Mouse (Mus musculus) kidney, embryonic 15.5 days (tissue): Measurements from ENCODE around the gene Tubb2a. TPM values are rescaled to one million over a fixed set of nuclear protein-coding genes. Genes with fewer than 3 reads are reported as not detected.

Experiments
- ATAC-seq: fragments of 200-750 bp; cut with Nextera tagmentation; replicated peaks from 2 replicates; pipeline ENCODE4 v1.8.0; 2017; ENCODE audit warnings: moderate TSS enrichment; ENCODE audit not compliant: low FRiP score
- H3K27ac ChIP-seq: fragments of 300-500 bp; sonication (generic); 2 replicates; pipeline ENCODE4 v1.5.1; 2015; ENCODE audit warnings: mild to moderate bottlenecking, inconsistent platforms
- H3K27me3 ChIP-seq: fragments of 300-500 bp; sonication (generic); 2 replicates; pipeline ENCODE4 v1.6.1; 2015; ENCODE audit warnings: inconsistent platforms
- H3K36me3 ChIP-seq: fragments of 300-500 bp; sonication (generic); 2 replicates; pipeline ENCODE4 v1.6.1; 2015; ENCODE audit warnings: inconsistent platforms
- H3K4me1 ChIP-seq: fragments of 300-500 bp; sonication (generic); 2 replicates; pipeline ENCODE4 v1.6.1; 2015; ENCODE audit warnings: inconsistent platforms
- H3K4me2 ChIP-seq: fragments of 300-500 bp; sonication (generic); 2 replicates; pipeline ENCODE4 v1.6.1; 2015; ENCODE audit warnings: moderate library complexity, mild to moderate bottlenecking, inconsistent platforms
- H3K4me3 ChIP-seq: fragments of 300-500 bp; sonication (generic); replicated peaks from 2 replicates; pipeline ENCODE4 v1.5.1; 2015; ENCODE audit warnings: mild to moderate bottlenecking, inconsistent platforms
- H3K9ac ChIP-seq: fragments of 300-500 bp; sonication (generic); 2 replicates; pipeline ENCODE4 v1.6.1; 2015; ENCODE audit warnings: mild to moderate bottlenecking, inconsistent platforms
- H3K9me3 ChIP-seq: fragments of 300-500 bp; sonication (generic); replicated peaks from 2 replicates; pipeline ENCODE4 v1.6.1; 2016; ENCODE audit warnings: inconsistent platforms
- WGBS: fragments of 180-500 bp; shearing (Covaris S2); methylation state at CpG from one replicate; pipeline ENCODE4 v1.1.7; 2015; ENCODE audit warnings: mixed read lengths; 5-methylcytosine and 5-hydroxymethylcytosine counted together
- polyA plus RNA-seq: library from polyadenylated mRNA; unstranded; fragments of >200 nt; fragmentation: Nextera tagmentation; extraction: Ambion mirVana; gene quantifications from 2 replicates; pipeline ENCODE4 v1.2.1, GENCODE M21; 2015

Tubb2a gene
- 102 and 132 TPM in 2 replicates for polyA plus RNA-seq

GRCm38 (mm10) chr13:34077492-34078271 is at the start of gene Tubb2a:
Gene Tubb2a, minus strand, starts transcription at chr13:34078007.
- 1% methylated on average over 45 of the region's 45 CpGs for WGBS
- Histone ChIP-seq H3K27ac (no peak within 1 kb of the TSS), H3K9me3 (no peaks in the 10 kb centered on the region)

DNA sequence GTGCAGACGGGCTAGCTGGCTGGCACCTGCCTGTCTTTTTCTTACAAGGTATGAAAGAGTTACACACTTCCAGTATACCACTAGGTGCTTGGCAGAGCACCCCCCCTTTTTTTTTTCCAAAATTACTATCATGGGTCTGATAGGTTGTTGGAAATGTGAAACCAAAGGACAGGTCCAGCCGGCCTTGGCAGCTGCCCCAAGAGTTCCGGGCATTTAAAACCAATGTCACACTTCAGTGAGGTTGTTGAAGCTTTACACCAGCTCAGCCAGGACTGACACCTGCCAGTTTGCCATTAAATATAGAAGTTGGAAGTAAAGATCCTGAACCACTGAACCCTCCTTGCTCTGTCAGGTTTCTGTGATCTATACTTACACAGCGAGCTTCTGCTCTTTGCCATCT is 47.9 kb upstream of the Tubb2a start:
- 46% methylated on average over 4 of the region's 4 CpGs for WGBS
- Histone ChIP-seq H3K4me1 (peaks cover 31% of the 10 kb centered on the region), H3K9ac (no peak overlapping the region), H3K9me3 (no peaks in the 10 kb centered on the region), H3K36me3 (peaks cover 11% of the 10 kb centered on the region; the same call in 1 of the 2 replicates), H3K27ac (no peak overlapping the region; the same call in 1 of the 2 replicates), H3K4me3 (no peak overlapping the region), H3K27me3 (no peaks in the 10 kb centered on the region), H3K4me2 (0 out of 2 replicates have a peak overlapping the region, but pooled peaks have one; percentile 10)
- ATAC-seq: no peak

More at GRCm38 (mm10) chr13:34077492-34078271, at the start of gene Tubb2a:
- H3K36me3 ChIP-seq: peaks cover 11% of the 10 kb centered on the region
- H3K4me1 ChIP-seq: peaks cover 19% of the 10 kb centered on the region
- H3K4me2 ChIP-seq: peak within 1 kb of the TSS; percentile 97
- peak within 1 kb of the TSS; percentile 69 for H3K4me3 ChIP-seq
- peak within 1 kb of the TSS; percentile 79 for H3K9ac ChIP-seq
- 0 out of 2 replicates have a peak, but pooled peaks cover 5% of the 10 kb centered on the region for H3K27me3 ChIP-seq
- ATAC-seq: peak; percentile 93

DNA sequence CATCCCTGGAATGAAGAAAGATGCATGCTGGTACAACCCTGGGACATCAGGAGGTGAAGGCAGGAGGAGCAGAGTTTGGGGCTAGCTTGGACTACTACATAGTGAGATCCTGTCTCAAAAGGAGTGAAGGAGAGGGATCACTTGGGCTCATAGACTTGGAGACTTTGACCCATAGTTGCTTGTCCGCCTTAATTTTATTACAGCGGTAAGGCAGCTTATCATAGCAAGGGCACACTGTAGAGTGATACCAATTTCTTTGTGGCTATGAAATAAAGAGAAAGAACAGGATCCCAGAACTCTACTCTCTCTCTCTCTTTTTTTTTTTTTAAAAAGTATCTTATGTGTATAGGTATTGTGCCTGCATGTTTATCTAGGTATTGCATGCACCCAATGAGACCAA is 42.7 kb upstream of the Tubb2a start:
- no peaks in the 10 kb centered on the region for H3K9me3 ChIP-seq
- H3K9ac ChIP-seq: no peak overlapping the region
- H3K27me3 ChIP-seq: no peaks in the 10 kb centered on the region
- H3K4me2 ChIP-seq: no peak overlapping the region
- H3K4me3 ChIP-seq: no peak overlapping the region
- peaks cover 11% of the 10 kb centered on the region for H3K4me1 ChIP-seq
- ATAC-seq: no peak
- H3K36me3 ChIP-seq: peaks cover 11% of the 10 kb centered on the region; the same call in 1 of the 2 replicates
- WGBS: 95% methylated on average over 2 of the region's 2 CpGs
- no peak overlapping the region for H3K27ac ChIP-seq

- ATAC-seq: no peak
- no peak overlapping the region for H3K27ac ChIP-seq
- no peaks in the 10 kb centered on the region for H3K9me3 ChIP-seq
- H3K27me3 ChIP-seq: no peaks in the 10 kb centered on the region
- WGBS: 52% methylated on average over 4 of the region's 4 CpGs
- 0 out of 2 replicates have a peak, but pooled peaks cover 7% of the 10 kb centered on the region for H3K4me1 ChIP-seq
- no peak overlapping the region for H3K9ac ChIP-seq
- no peak overlapping the region for H3K4me2 ChIP-seq
- H3K4me3 ChIP-seq: no peak overlapping the region
- H3K36me3 ChIP-seq: peaks cover 11% of the 10 kb centered on the region; the same call in 1 of the 2 replicates
These were observed 41.6 kb upstream of the Tubb2a start for GRCm38 (mm10) chr13:34119406-34119805.

- ATAC-seq: no peak
- H3K9me3 ChIP-seq: no peaks in the 10 kb centered on the region
- no peak overlapping the region for H3K9ac ChIP-seq
- no peak overlapping the region for H3K4me2 ChIP-seq
- no peaks in the 10 kb centered on the region for H3K27me3 ChIP-seq
- 84% methylated on average over 4 of the region's 4 CpGs for WGBS
- 0 out of 2 replicates have a peak, but pooled peaks cover 3% of the 10 kb centered on the region for H3K4me1 ChIP-seq
- no peak overlapping the region for H3K4me3 ChIP-seq
- H3K36me3 ChIP-seq: peaks cover 11% of the 10 kb centered on the region; the same call in 1 of the 2 replicates
- no peak overlapping the region for H3K27ac ChIP-seq
These were observed 41.0 kb upstream of the Tubb2a start for GRCm38 (mm10) chr13:34118816-34119215.

DNA sequence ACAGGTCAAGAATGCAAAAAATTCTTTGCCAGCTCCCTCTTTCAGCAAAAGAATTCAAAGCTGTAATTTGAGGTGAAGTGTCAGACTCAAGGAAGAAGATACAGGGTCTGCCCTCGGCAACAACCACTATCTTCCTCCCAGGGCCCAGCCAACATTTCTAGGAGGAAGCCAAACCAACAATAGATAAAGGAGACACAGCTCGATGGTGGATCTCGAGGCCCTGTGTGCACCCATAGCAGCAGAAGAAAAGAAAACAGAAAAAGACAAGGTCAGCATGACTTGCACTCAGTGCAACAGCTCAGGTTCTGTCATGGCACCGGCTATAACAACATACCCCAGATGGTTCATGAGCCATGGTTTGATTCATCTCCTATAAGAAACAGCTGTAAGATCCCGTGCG is 38.7 kb upstream of the Tubb2a start:
- H3K27ac ChIP-seq: no peak overlapping the region
- no peak overlapping the region for H3K9ac ChIP-seq
- H3K4me1 ChIP-seq: 0 out of 2 replicates have a peak, but pooled peaks cover 3% of the 10 kb centered on the region
- no peaks in the 10 kb centered on the region for H3K27me3 ChIP-seq
- ATAC-seq: no peak
- 71% methylated on average over 6 of the region's 6 CpGs for WGBS
- no peaks in the 10 kb centered on the region for H3K36me3 ChIP-seq
- H3K9me3 ChIP-seq: no peaks in the 10 kb centered on the region
- no peak overlapping the region for H3K4me3 ChIP-seq
- no peak overlapping the region for H3K4me2 ChIP-seq

DNA sequence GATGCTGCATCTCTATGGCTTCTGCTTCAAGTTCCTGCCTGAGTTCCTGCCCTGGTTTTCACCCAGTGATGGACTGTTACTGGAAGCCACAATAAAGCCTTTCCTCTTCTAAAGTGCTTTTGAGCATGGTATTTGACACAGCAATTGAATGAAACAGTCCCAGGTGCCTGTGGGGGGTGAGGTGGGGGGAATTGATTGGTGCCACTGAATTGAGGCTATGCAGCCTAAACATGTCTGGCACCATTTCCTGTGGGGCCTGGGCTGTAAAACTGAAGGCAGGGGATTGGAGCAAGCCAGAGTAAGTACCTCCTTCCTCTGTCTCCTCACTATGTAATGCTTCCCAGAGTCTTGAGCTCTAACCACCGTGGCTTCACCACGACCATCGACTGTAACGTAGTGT is 36.8 kb upstream of the Tubb2a start:
- WGBS: 84% methylated on average over 4 of the region's 4 CpGs
- ATAC-seq: no peak
- H3K27ac ChIP-seq: no peak overlapping the region
- no peaks in the 10 kb centered on the region for H3K36me3 ChIP-seq
- 0 out of 2 replicates have a peak, but pooled peaks cover 8% of the 10 kb centered on the region for H3K4me1 ChIP-seq
- H3K9me3 ChIP-seq: no peaks in the 10 kb centered on the region
- H3K27me3 ChIP-seq: no peaks in the 10 kb centered on the region
- no peak overlapping the region for H3K9ac ChIP-seq
- H3K4me3 ChIP-seq: no peak overlapping the region
- no peak overlapping the region for H3K4me2 ChIP-seq

GRCm38 (mm10) chr13:34113086-34113485 is 35.3 kb upstream of the Tubb2a start:
- no peaks in the 10 kb centered on the region for H3K27me3 ChIP-seq
- no peak overlapping the region for H3K4me3 ChIP-seq
- no peak overlapping the region for H3K27ac ChIP-seq
- 91% methylated on average over 3 of the region's 3 CpGs for WGBS
- no peak for ATAC-seq
- H3K9ac ChIP-seq: no peak overlapping the region
- 0 out of 2 replicates have a peak, but pooled peaks cover 5% of the 10 kb centered on the region for H3K4me1 ChIP-seq
- no peaks in the 10 kb centered on the region for H3K9me3 ChIP-seq
- no peaks in the 10 kb centered on the region for H3K36me3 ChIP-seq
- no peak overlapping the region for H3K4me2 ChIP-seq

- H3K27ac ChIP-seq: no peak overlapping the region
- H3K27me3 ChIP-seq: no peaks in the 10 kb centered on the region
- no peak overlapping the region for H3K9ac ChIP-seq
- no peaks in the 10 kb centered on the region for H3K36me3 ChIP-seq
- no peaks in the 10 kb centered on the region for H3K9me3 ChIP-seq
- H3K4me3 ChIP-seq: no peak overlapping the region
- ATAC-seq: no peak
- 0 out of 2 replicates have a peak, but pooled peaks cover 5% of the 10 kb centered on the region for H3K4me1 ChIP-seq
- H3K4me2 ChIP-seq: no peak overlapping the region
- WGBS: 83% methylated on average over 5 of the region's 5 CpGs
These were observed 34.7 kb upstream of the Tubb2a start for GRCm38 (mm10) chr13:34112369-34113081.

DNA sequence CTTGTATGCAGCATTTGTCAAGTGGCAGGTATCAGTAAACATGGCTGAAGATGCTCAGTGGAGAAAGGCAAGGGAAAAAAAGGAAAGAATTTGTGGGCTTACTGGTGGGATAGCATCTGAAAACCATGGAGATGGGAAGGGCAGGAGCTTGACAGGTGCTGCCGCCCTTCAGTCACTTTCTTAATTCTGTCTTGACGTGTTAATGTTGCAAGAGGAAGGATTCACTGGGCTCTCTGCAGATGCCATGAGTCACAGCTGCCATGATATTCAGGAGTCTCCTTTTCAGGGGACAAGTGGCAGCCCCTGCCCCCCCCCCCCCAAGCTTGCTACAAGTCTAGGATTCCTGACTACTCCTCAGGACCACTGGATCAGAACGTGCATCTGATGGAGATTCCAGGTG is 34.1 kb upstream of the Tubb2a start:
- 88% methylated on average over 3 of the region's 3 CpGs for WGBS
- no peak overlapping the region for H3K9ac ChIP-seq
- H3K4me1 ChIP-seq: 0 out of 2 replicates have a peak, but pooled peaks cover 5% of the 10 kb centered on the region
- ATAC-seq: no peak
- no peaks in the 10 kb centered on the region for H3K27me3 ChIP-seq
- H3K9me3 ChIP-seq: no peaks in the 10 kb centered on the region
- H3K4me3 ChIP-seq: no peak overlapping the region
- H3K4me2 ChIP-seq: no peak overlapping the region
- H3K27ac ChIP-seq: no peak overlapping the region
- no peaks in the 10 kb centered on the region for H3K36me3 ChIP-seq

DNA sequence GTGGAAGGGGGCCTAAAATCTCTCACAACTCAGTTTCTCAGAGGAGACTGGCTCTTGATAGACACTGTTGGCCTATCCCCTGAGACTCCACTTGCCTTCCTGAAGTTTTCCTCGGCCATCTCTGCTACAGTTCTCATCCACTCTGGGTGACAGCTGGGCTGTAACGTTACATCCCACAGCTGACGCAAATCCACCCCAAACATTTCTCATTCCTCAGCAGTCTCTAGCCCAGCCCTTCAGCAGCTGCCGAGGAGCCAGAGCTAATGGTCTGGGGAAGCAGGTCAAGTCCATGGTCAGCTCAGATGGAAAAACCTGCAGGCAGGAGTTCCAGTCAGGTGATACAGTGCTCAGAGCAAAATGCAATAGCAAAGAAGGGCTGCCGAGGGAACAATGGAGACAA is 33.2 kb upstream of the Tubb2a start:
- Histone ChIP-seq H3K4me2 (no peak overlapping the region), H3K27me3 (no peaks in the 10 kb centered on the region), H3K4me3 (no peak overlapping the region), H3K9ac (no peak overlapping the region), H3K27ac (peak overlapping the region; percentile 23; the same call in 1 of the 2 replicates), H3K36me3 (no peaks in the 10 kb centered on the region), H3K9me3 (no peaks in the 10 kb centered on the region), H3K4me1 (0 out of 2 replicates have a peak, but pooled peaks cover 5% of the 10 kb centered on the region)
- 32% methylated on average over 5 of the region's 5 CpGs for WGBS
- ATAC-seq: 0 out of 2 replicates have a peak, but pooled peaks have one; percentile 46

GRCm38 (mm10) chr13:34109677-34110058 is 31.9 kb upstream of the Tubb2a start:
- Histone ChIP-seq H3K27ac (peak overlapping the region; percentile 51), H3K9me3 (no peaks in the 10 kb centered on the region), H3K4me2 (no peak overlapping the region), H3K27me3 (no peaks in the 10 kb centered on the region), H3K4me1 (0 out of 2 replicates have a peak, but pooled peaks cover 5% of the 10 kb centered on the region), H3K9ac (no peak overlapping the region), H3K4me3 (no peak overlapping the region), H3K36me3 (no peaks in the 10 kb centered on the region)
- 59% methylated on average over 4 of the region's 4 CpGs for WGBS
- peak; percentile 71 for ATAC-seq
